Mouse (Mus musculus) heart, postnatal 0 days (tissue): ENCODE measurements around the gene Zfp383.

Experiments
- CTCF ChIP-seq: IDR thresholded peaks from 2 replicates; pipeline ENCODE4 v1.5.1; 2016; ENCODE audit warnings: antibody characterized with exemption, control low read depth, low read depth
- EP300 ChIP-seq: IDR thresholded peaks from 2 replicates; pipeline ENCODE4 v1.6.1; 2016; ENCODE audit warnings: antibody characterized with exemption, low read depth

- TF ChIP-seq CTCF (no peak), EP300 (no peak)
Measured at GRCm38 (mm10) chr7:29904101-29904500, 3.9 kb upstream of the Zfp383 start.
